Comparison of ENCODE assay signal across 12 mouse cellular contexts in the genomic region with DNA sequence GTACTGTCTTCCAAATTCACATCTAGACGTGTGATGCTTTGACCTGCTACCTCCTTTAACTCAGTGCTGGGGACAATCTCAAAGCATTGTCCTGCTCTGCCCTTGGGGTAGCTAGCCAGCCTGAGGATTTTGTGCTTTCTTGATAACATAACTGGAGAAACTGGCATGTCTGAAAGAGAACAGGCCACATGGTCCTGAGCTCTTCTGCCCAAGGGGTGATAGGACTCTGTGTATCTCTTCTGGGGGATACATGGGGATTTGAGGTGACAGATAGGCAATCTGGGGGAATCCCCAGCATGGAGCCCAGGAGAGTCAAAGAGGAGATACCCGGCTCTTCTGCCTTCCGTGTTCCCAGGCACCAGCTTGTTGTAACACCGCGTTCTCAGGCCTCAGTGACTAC. TPM values are rescaled to one million over a fixed set of nuclear protein-coding genes. Genes with fewer than 3 reads are reported as not detected.
"Had no signal": no experiment of that assay in that cellular context is flagged by ENCODE, and none has a peak within 500 bp of the region (broad histone marks: within the 10 kb centered on the region; RNA-seq: fewer than 3 reads in every experiment).

No protein-coding gene starts in this region.

- H3K9ac ChIP-seq: liver, embryonic 14.5 days; lung, embryonic 14.5 days; midbrain, embryonic 12.5 days; neural tube, embryonic 13.5 days; neural tube, embryonic 15.5 days had no signal

- H3K9me3 ChIP-seq: megakaryocyte, embryonic 14.5 days; midbrain, embryonic 12.5 days; neural tube, embryonic 13.5 days; neural tube, embryonic 15.5 days had no signal

- H3K4me3 ChIP-seq: megakaryocyte, embryonic 14.5 days; midbrain, embryonic 12.5 days; neural tube, embryonic 13.5 days; neural tube, embryonic 15.5 days had no signal

- H3K27ac ChIP-seq: liver, embryonic 14.5 days; macrophage; midbrain, embryonic 12.5 days; neural tube, embryonic 13.5 days; neural tube, embryonic 15.5 days had no signal

- H3K36me3 ChIP-seq: midbrain, embryonic 12.5 days; neural tube, embryonic 13.5 days; neural tube, embryonic 15.5 days had no signal

- DNase-seq: lung, adult 18-20 months; right cerebral cortex, adult 18-20 months; right cerebral cortex, postnatal 25 days had no signal

- H3K4me2 ChIP-seq: lung, embryonic 14.5 days; midbrain, embryonic 12.5 days; neural tube, embryonic 13.5 days; neural tube, embryonic 15.5 days had no signal

RNA-seq across cellular contexts. Expression of gene 2410004P03Rik, which starts 23.1 kb away (rescaled TPM):
- total RNA-seq: monocyte, adult 5-6 weeks had no signal
- polyA plus RNA-seq: liver, embryonic 16.5 days had no signal
